Mouse (Mus musculus) hindbrain, embryonic 11.5 days (tissue): ENCODE measurements at regions not wholly inside any gene's neighbourhood (a gene's known extent, or its start where the extent isn't known, plus 50 kb on each side); places are given as distances from the start of the nearest gene placed in this dataset.

Experiments used
- ATAC-seq: fragments of 200-750 bp; cut with Nextera tagmentation; 2 replicates; pipeline ENCODE4 v1.8.0; 2017; ENCODE audit warnings: mild to moderate bottlenecking, moderate TSS enrichment, moderate library complexity; ENCODE audit not compliant: low FRiP score
- DNase-seq: peaks from one replicate; pipeline ENCODE4 v3.0.0-alpha.2; 2015; ENCODE audit warnings: low spot score
- H3K27ac ChIP-seq: fragments of 300-500 bp; sonication (generic); 2 replicates; pipeline ENCODE4 v1.5.1; 2014; ENCODE audit warnings: mild to moderate bottlenecking, low read depth, low read length
- H3K27me3 ChIP-seq: fragments of 300-500 bp; sonication (generic); 2 replicates; pipeline ENCODE4 v1.6.1; 2014; ENCODE audit warnings: mild to moderate bottlenecking, low read length, moderate library complexity, mixed read lengths; ENCODE audit not compliant: control insufficient read depth, insufficient read depth
- H3K36me3 ChIP-seq: fragments of 300-500 bp; sonication (generic); 2 replicates; pipeline ENCODE4 v1.6.1; 2014; ENCODE audit warnings: mild to moderate bottlenecking, low read length, moderate library complexity, mixed read lengths; ENCODE audit not compliant: control insufficient read depth, insufficient read depth
- H3K4me1 ChIP-seq: fragments of 300-500 bp; sonication (generic); replicated peaks from 2 replicates; pipeline ENCODE4 v1.6.1; 2014; ENCODE audit warnings: low read length, mixed read lengths; ENCODE audit not compliant: control insufficient read depth, insufficient read depth
- H3K4me2 ChIP-seq: fragments of 300-500 bp; sonication (generic); replicated peaks from 2 replicates; pipeline ENCODE4 v1.6.1; 2014; ENCODE audit warnings: mild to moderate bottlenecking, low read depth, low read length
- H3K4me3 ChIP-seq: fragments of 300-500 bp; sonication (generic); 2 replicates; pipeline ENCODE4 v1.5.1; 2014; ENCODE audit warnings: low read depth, low read length
- H3K9ac ChIP-seq: fragments of 300-500 bp; sonication (generic); 2 replicates; pipeline ENCODE4 v1.6.1; 2014; ENCODE audit warnings: low read depth, low read length
- H3K9me3 ChIP-seq: fragments of 300-500 bp; sonication (generic); 2 replicates; pipeline ENCODE4 v1.6.1; 2016; ENCODE audit warnings: low read length; ENCODE audit not compliant: control insufficient read depth
- WGBS: fragments of 180-500 bp; shearing (Covaris S2); extraction: QIAGEN DNeasy Blood & Tissue Kit; methylation state at CpG from one replicate; pipeline ENCODE4 v1.1.7; 2014; 5-methylcytosine and 5-hydroxymethylcytosine counted together

GRCm38 (mm10) chr17:7644857-7645481 is 182.1 kb downstream of the Fndc1 start:
- no peaks in the 10 kb centered on the region for H3K9me3 ChIP-seq
- no peaks in the 10 kb centered on the region for H3K36me3 ChIP-seq
- H3K4me2 ChIP-seq: no peak overlapping the region
- WGBS: 55% methylated on average over 9 of the region's 9 CpGs
- no peaks in the 10 kb centered on the region; the same call in 1 of the 2 replicates for H3K4me1 ChIP-seq
- no peaks in the 10 kb centered on the region for H3K27me3 ChIP-seq
- H3K9ac ChIP-seq: no peak overlapping the region
- ATAC-seq: no peak
- H3K4me3 ChIP-seq: no peak overlapping the region
- no peak overlapping the region for H3K27ac ChIP-seq
- DNase-seq: peak; percentile 14

GRCm38 (mm10) chr17:7643640-7644039 is 183.5 kb downstream of the Fndc1 start:
- Histone ChIP-seq H3K4me1 (no peaks in the 10 kb centered on the region; the same call in 1 of the 2 replicates), H3K9ac (no peak overlapping the region), H3K36me3 (no peaks in the 10 kb centered on the region), H3K9me3 (no peaks in the 10 kb centered on the region), H3K27ac (no peak overlapping the region), H3K4me2 (no peak overlapping the region), H3K27me3 (no peaks in the 10 kb centered on the region), H3K4me3 (no peak overlapping the region)
- DNase-seq: no peak
- WGBS: 86% methylated on average over 4 of the region's 4 CpGs
- ATAC-seq: no peak

- no peak for ATAC-seq
Observed at GRCm38 (mm10) chr17:7642442-7642887, 184.6 kb downstream of the Fndc1 start.

GRCm38 (mm10) chr17:7634291-7634664 is 192.8 kb downstream of the Fndc1 start:
- no peaks in the 10 kb centered on the region for H3K36me3 ChIP-seq
- no peak overlapping the region for H3K9ac ChIP-seq
- H3K4me1 ChIP-seq: no peaks in the 10 kb centered on the region
- ATAC-seq (no peak), DNase-seq (peak; percentile 2)
- no peak overlapping the region for H3K27ac ChIP-seq
- H3K4me2 ChIP-seq: no peak overlapping the region
- WGBS: 68% methylated on average over 5 of the region's 5 CpGs
- H3K9me3 ChIP-seq: no peaks in the 10 kb centered on the region
- H3K4me3 ChIP-seq: no peak overlapping the region
- no peaks in the 10 kb centered on the region for H3K27me3 ChIP-seq

More at GRCm38 (mm10) chr17:7642442-7642887, 184.6 kb downstream of the Fndc1 start:
- 50% methylated on average over 3 of the region's 3 CpGs for WGBS
- no peaks in the 10 kb centered on the region; the same call in 1 of the 2 replicates for H3K4me1 ChIP-seq
- H3K9me3 ChIP-seq: no peaks in the 10 kb centered on the region
- no peaks in the 10 kb centered on the region for H3K36me3 ChIP-seq
- no peaks in the 10 kb centered on the region for H3K27me3 ChIP-seq
- DNase-seq: peak; percentile 21
- no peak overlapping the region for H3K9ac ChIP-seq
- H3K4me3 ChIP-seq: no peak overlapping the region
- H3K4me2 ChIP-seq: no peak overlapping the region
- H3K27ac ChIP-seq: no peak overlapping the region

- no peaks in the 10 kb centered on the region for H3K4me1 ChIP-seq
- no peak overlapping the region for H3K9ac ChIP-seq
- ATAC-seq: no peak
- no peak overlapping the region for H3K4me2 ChIP-seq
- no peaks in the 10 kb centered on the region for H3K36me3 ChIP-seq
- H3K27me3 ChIP-seq: no peaks in the 10 kb centered on the region
- no peaks in the 10 kb centered on the region for H3K9me3 ChIP-seq
- no peak overlapping the region for H3K27ac ChIP-seq
- no peak overlapping the region for H3K4me3 ChIP-seq
- 67% methylated on average over 9 of the region's 9 CpGs for WGBS
- no peak for DNase-seq
Observed at GRCm38 (mm10) chr17:7633382-7634290, 193.5 kb downstream of the Fndc1 start.

GRCm38 (mm10) chr17:7625746-7626145 is 201.4 kb downstream of the Fndc1 start:
- no peak overlapping the region for H3K27ac ChIP-seq
- H3K36me3 ChIP-seq: no peaks in the 10 kb centered on the region
- DNase-seq: no peak
- H3K9me3 ChIP-seq: no peaks in the 10 kb centered on the region
- no peaks in the 10 kb centered on the region for H3K4me1 ChIP-seq
- ATAC-seq: no peak
- 75% methylated on average over 3 of the region's 3 CpGs for WGBS
- H3K4me3 ChIP-seq: no peak overlapping the region
- no peak overlapping the region for H3K9ac ChIP-seq
- H3K27me3 ChIP-seq: no peaks in the 10 kb centered on the region
- H3K4me2 ChIP-seq: no peak overlapping the region

- H3K4me3 ChIP-seq: no peak overlapping the region
- ATAC-seq (no peak), DNase-seq (no peak)
- no peaks in the 10 kb centered on the region for H3K36me3 ChIP-seq
- no peaks in the 10 kb centered on the region for H3K4me1 ChIP-seq
- H3K9ac ChIP-seq: no peak overlapping the region
- no peak overlapping the region for H3K27ac ChIP-seq
- 84% methylated on average over 3 of the region's 3 CpGs for WGBS
- H3K9me3 ChIP-seq: no peaks in the 10 kb centered on the region
- no peak overlapping the region for H3K4me2 ChIP-seq
- no peaks in the 10 kb centered on the region for H3K27me3 ChIP-seq
Observed at GRCm38 (mm10) chr17:7623392-7623791, 203.7 kb downstream of the Fndc1 start.

GRCm38 (mm10) chr17:7621262-7621661 is 205.8 kb downstream of the Fndc1 start:
- H3K4me1 ChIP-seq: no peaks in the 10 kb centered on the region
- no peak for ATAC-seq
- DNase-seq: no peak
- no peak overlapping the region for H3K27ac ChIP-seq
- H3K9ac ChIP-seq: no peak overlapping the region
- H3K36me3 ChIP-seq: no peaks in the 10 kb centered on the region
- no peaks in the 10 kb centered on the region for H3K9me3 ChIP-seq
- WGBS: 78% methylated on average over 2 of the region's 2 CpGs
- H3K27me3 ChIP-seq: no peaks in the 10 kb centered on the region
- no peak overlapping the region for H3K4me2 ChIP-seq
- no peak overlapping the region for H3K4me3 ChIP-seq

GRCm38 (mm10) chr17:7620166-7620565 is 206.9 kb downstream of the Fndc1 start:
- DNase-seq: peak; percentile 2
- Histone ChIP-seq H3K4me3 (no peak overlapping the region), H3K4me2 (no peak overlapping the region), H3K9me3 (no peaks in the 10 kb centered on the region), H3K27ac (no peak overlapping the region), H3K27me3 (no peaks in the 10 kb centered on the region), H3K36me3 (no peaks in the 10 kb centered on the region), H3K9ac (no peak overlapping the region), H3K4me1 (no peaks in the 10 kb centered on the region)
- ATAC-seq: no peak
